Mouse (Mus musculus) limb, embryonic 11.5 days (tissue): ENCODE data around the gene Slc44a3. TPM values are rescaled to one million over a fixed set of nuclear protein-coding genes. Genes with fewer than 3 reads are reported as not detected.

ENCODE experiments used
- ATAC-seq: fragments of 200-750 bp; cut with Nextera tagmentation; 2 replicates; pipeline ENCODE4 v1.8.0; 2017; ENCODE audit warnings: low read depth; ENCODE audit not compliant: insufficient number of reproducible peaks, low FRiP score, low TSS enrichment
- DNase-seq: peaks from one replicate; pipeline ENCODE4 v3.0.0-alpha.2; 2015; ENCODE audit warnings: low spot score
- H3K27ac ChIP-seq: fragments of 300-500 bp; sonication (generic); replicated peaks from 2 replicates; pipeline ENCODE4 v1.5.1; 2014; ENCODE audit warnings: low read depth, mild to moderate bottlenecking, low read length
- H3K27me3 ChIP-seq: fragments of 300-500 bp; sonication (generic); 2 replicates; pipeline ENCODE4 v1.6.1; 2014; ENCODE audit warnings: mild to moderate bottlenecking, low read length, mixed read lengths; ENCODE audit not compliant: control insufficient read depth, insufficient read depth
- H3K36me3 ChIP-seq: fragments of 300-500 bp; sonication (generic); 2 replicates; pipeline ENCODE4 v1.6.1; 2014; ENCODE audit warnings: mild to moderate bottlenecking, low read length, moderate library complexity, mixed read lengths; ENCODE audit not compliant: control insufficient read depth, insufficient read depth
- H3K4me1 ChIP-seq: fragments of 300-500 bp; sonication (generic); 2 replicates; pipeline ENCODE4 v1.6.1; 2014; ENCODE audit warnings: low read length, mixed read lengths; ENCODE audit not compliant: control insufficient read depth, insufficient read depth
- H3K4me2 ChIP-seq: fragments of 300-500 bp; sonication (generic); 2 replicates; pipeline ENCODE4 v1.6.1; 2014; ENCODE audit warnings: low read depth, mild to moderate bottlenecking, moderate library complexity; ENCODE audit not compliant: severe bottlenecking
- H3K4me3 ChIP-seq: fragments of 300-500 bp; sonication (generic); 2 replicates; pipeline ENCODE4 v1.5.1; 2014; ENCODE audit warnings: low read depth, low read length
- H3K9ac ChIP-seq: fragments of 300-500 bp; sonication (generic); 2 replicates; pipeline ENCODE4 v1.6.1; 2014; ENCODE audit warnings: mild to moderate bottlenecking, low read length
- H3K9me3 ChIP-seq: fragments of 300-500 bp; sonication (generic); 2 replicates; pipeline ENCODE4 v1.6.1; 2016; ENCODE audit warnings: low read length; ENCODE audit not compliant: control insufficient read depth
- WGBS: fragments of 180-500 bp; shearing (Covaris S2); extraction: QIAGEN DNeasy Blood & Tissue Kit; methylation state at CpG from one replicate; pipeline ENCODE4 v1.1.7; 2014; 5-methylcytosine and 5-hydroxymethylcytosine counted together
- polyA plus RNA-seq: library from polyadenylated mRNA; unstranded; fragments of >200 nt; fragmentation: Nextera tagmentation; extraction: Ambion mirVana; gene quantifications from 2 replicates; pipeline ENCODE4 v1.2.1, GENCODE M21; 2014

The Slc44a3 gene
- polyA plus RNA-seq, 1 experiment from 2014 or later, result 0.75 TPM

DNA sequence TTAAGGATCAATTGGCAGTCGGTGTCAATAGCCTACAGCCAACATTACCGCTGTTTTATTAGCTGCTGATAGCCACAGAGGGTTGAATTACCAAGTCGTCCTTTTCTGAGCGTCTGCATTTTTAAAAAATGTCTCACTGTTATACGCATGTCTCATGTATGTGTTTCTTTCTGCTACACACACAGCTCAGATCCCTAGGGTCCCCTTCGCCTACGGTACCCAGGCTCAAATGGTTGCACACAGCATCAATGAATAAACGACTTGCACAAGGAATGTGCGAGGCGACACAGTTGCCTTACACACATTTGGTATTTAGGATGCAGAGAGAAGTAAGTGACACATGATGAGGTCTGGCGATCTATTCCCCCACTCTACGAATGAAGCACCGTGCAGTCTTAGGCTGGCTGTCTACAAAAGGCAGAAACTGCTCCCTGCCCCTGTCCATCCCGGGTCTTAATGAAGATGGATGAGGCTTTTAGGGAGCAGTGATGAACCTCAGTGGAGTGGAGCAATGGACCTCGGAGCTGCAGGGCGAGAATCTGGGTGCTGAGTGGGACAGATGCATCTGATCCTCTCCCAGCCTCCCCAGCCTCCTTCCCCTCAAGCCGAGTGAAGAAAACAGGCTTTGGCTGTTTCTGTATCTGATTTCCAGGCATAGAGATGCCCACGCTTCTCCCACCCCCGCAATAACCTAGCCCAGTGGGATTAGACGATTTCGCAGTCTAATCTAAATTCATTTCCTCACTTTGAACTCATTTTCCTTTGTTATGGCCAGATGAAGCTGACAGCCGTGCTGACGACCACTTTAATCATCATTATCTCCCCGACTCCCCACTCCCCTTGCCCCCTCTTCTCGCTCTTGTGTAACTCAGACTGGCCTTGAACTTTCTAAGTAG, 48.7 kb downstream of the Slc44a3 start:
- Histone ChIP-seq H3K27ac (no peak overlapping the region), H3K36me3 (no peaks in the 10 kb centered on the region), H3K27me3 (no peaks in the 10 kb centered on the region), H3K4me3 (no peak overlapping the region), H3K9ac (no peak overlapping the region), H3K4me1 (peaks cover 5% of the 10 kb centered on the region; the same call in 1 of the 2 replicates), H3K4me2 (no peak overlapping the region), H3K9me3 (no peaks in the 10 kb centered on the region)
- WGBS, result 37% methylated on average over 25 of the region's 25 CpGs
- ATAC-seq (no peak), DNase-seq (no peak)

DNA sequence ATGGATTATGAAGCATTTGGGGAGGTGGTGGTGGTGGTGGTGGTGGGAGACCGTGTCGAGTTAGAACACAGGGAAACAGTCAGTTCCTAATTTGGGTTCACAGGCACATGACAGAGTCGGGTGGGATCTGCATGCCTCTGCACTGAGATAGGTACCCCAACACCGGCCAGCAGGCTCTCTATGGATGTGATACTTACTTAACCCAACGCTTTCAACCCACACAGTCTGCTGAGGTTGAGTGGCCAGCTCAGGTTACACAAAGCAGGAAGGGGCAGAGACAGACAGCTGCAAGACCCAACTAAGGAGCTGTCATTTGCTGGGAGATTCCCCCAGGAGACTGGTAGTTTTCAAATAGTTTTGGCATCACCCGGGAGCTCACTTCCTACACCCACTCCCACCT, 50.6 kb downstream of the Slc44a3 start:
- Histone ChIP-seq H3K36me3 (no peaks in the 10 kb centered on the region), H3K27me3 (no peaks in the 10 kb centered on the region), H3K4me3 (no peak overlapping the region), H3K4me1 (peaks cover 5% of the 10 kb centered on the region; the same call in 1 of the 2 replicates), H3K4me2 (no peak overlapping the region), H3K9ac (no peak overlapping the region), H3K27ac (no peak overlapping the region), H3K9me3 (no peaks in the 10 kb centered on the region)
- 33% methylated on average over 6 of the region's 6 CpGs for WGBS
- DNase-seq (peak; percentile 41), ATAC-seq (no peak)

DNA sequence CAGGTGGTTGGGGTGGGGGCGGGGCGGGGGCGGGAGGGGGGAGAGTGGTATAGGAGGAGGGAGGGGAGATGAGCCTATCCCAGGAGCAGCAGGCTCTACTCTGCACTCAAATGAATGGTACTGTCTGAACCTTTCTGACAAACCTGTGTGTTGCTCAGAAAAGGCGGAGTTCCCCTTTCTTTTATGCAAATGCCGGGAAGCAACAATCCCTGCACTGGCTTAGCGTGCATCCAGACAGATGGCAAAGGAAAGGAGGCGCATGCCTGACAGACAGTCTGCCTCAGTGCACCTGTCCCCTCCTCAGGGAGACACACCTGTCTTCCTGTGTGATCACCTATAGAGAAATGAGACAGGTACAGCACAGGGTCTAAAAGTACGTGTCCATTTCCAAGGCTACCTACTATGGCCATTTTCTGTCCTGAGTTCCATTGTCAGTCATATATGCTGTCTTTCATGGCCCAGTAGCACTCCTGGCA, 51.2 kb downstream of the Slc44a3 start:
- DNase-seq (no peak), ATAC-seq (no peak)
- H3K36me3 ChIP-seq, result no peaks in the 10 kb centered on the region
- WGBS, result 64% methylated on average over 8 of the region's 8 CpGs
- no peaks in the 10 kb centered on the region for H3K9me3 ChIP-seq
- H3K4me2 ChIP-seq, result no peak overlapping the region
- H3K27me3 ChIP-seq, result no peaks in the 10 kb centered on the region
- no peak overlapping the region for H3K4me3 ChIP-seq
- H3K9ac ChIP-seq, result no peak overlapping the region
- peaks cover 5% of the 10 kb centered on the region; the same call in 1 of the 2 replicates for H3K4me1 ChIP-seq
- H3K27ac ChIP-seq, result no peak overlapping the region

DNA sequence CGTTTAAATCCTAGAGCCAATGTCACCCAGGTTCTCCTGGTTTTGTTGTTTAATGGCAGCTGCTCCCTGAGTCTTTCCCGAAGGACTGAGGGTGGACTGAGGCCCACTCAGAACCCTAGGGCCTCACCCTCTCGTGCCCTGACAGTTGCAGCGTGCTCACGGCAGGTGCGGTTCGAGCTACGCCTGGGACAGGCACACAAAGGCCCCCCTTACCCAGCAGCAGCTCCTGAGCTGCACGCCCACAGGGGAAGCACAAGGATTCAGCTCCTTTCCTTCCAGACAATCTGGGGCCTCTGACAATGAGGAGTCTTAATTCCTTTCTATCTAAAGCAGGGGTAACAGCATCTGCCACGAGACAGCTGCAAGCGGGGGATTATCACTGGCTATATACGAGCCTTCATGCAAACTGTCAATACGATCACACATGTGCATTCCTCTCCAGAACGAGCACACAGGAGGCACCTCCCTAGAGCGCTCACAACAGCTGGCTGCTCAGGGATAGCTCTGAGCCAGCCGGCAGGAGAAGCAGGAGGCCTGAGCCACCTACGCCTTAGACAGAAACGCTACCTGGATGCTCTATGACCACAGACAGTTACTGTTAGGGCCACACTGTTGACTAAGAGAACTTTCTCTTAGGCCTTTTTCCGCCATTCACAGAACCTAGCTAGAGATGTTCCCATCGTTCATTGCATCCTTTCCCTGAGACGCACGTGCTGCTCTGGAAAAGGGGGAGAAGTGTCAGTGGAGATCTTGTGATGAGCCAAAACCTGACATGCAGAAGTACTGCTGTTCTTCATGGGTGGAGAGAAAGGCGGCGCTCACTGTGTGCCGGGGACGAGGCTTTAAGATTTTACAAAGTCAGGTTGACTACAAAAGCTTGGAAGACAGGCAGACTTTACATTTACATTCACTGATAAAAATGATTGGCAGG, 51.9 kb downstream of the Slc44a3 start:
- H3K36me3 ChIP-seq, result no peaks in the 10 kb centered on the region
- H3K27me3 ChIP-seq, result no peaks in the 10 kb centered on the region
- H3K4me2 ChIP-seq, result no peak overlapping the region
- no peaks in the 10 kb centered on the region for H3K9me3 ChIP-seq
- peaks cover 5% of the 10 kb centered on the region; the same call in 1 of the 2 replicates for H3K4me1 ChIP-seq
- H3K9ac ChIP-seq, result no peak overlapping the region
- H3K4me3 ChIP-seq, result no peak overlapping the region
- ATAC-seq (peak; percentile 44; the same call in 1 of the 2 replicates), DNase-seq (no peak)
- WGBS, result 65% methylated on average over 26 of the region's 26 CpGs
- H3K27ac ChIP-seq, result 0 out of 2 replicates have a peak overlapping the region, but pooled peaks have one; percentile 17

DNA sequence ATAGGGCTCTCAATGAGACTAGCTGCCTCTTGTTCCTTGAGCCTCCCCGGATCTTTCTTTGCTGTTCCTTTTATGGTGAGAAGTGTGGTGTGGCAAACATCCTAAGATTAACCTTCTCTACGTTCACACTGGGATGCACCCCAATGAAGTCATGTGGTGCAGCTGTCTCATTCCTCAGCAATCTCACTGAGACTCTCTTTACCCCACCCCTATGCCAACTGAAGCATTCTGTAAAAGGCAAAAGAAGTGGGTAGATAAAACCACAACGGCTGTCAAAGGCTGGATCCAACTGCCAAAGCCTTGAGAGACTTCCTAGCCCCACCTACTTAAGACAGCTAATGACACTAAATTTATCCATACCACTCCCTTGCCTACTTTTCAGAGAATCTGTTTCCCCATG, 57.5 kb downstream of the Slc44a3 start:
- Histone ChIP-seq H3K36me3 (no peaks in the 10 kb centered on the region), H3K27me3 (no peaks in the 10 kb centered on the region), H3K27ac (no peak overlapping the region), H3K4me2 (no peak overlapping the region), H3K9ac (no peak overlapping the region), H3K4me1 (0 out of 2 replicates have a peak, but pooled peaks cover under 1% of the 10 kb centered on the region), H3K9me3 (no peaks in the 10 kb centered on the region), H3K4me3 (no peak overlapping the region)
- WGBS, result 80% methylated on average over 3 of the region's 3 CpGs
- ATAC-seq (no peak), DNase-seq (no peak)

DNA sequence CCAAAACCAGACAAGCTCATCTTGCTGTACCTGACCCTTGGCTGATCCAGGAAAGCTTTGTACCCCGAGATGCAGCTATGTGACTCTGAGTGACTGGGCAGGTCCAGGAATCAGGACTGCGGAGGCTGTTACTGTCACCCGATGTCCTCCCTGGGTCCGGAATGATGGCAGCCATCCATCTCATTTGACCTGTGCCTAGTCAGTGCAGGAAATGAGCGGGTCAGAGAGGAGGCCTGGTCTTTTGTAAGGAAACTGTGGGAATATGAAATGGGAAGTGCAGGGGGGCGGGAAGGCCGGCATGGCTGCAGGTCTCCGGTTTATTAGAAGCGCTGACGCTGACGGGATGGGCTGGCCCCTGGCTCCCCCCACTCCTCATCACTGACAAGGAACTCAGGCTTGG, 60.5 kb downstream of the Slc44a3 start:
- Histone ChIP-seq H3K4me2 (no peak overlapping the region), H3K27me3 (no peaks in the 10 kb centered on the region), H3K4me1 (peaks cover 10% of the 10 kb centered on the region), H3K4me3 (no peak overlapping the region), H3K36me3 (no peaks in the 10 kb centered on the region), H3K9ac (no peak overlapping the region), H3K9me3 (no peaks in the 10 kb centered on the region), H3K27ac (no peak overlapping the region)
- ATAC-seq (no peak), DNase-seq (no peak)
- 69% methylated on average over 11 of the region's 11 CpGs for WGBS

DNA sequence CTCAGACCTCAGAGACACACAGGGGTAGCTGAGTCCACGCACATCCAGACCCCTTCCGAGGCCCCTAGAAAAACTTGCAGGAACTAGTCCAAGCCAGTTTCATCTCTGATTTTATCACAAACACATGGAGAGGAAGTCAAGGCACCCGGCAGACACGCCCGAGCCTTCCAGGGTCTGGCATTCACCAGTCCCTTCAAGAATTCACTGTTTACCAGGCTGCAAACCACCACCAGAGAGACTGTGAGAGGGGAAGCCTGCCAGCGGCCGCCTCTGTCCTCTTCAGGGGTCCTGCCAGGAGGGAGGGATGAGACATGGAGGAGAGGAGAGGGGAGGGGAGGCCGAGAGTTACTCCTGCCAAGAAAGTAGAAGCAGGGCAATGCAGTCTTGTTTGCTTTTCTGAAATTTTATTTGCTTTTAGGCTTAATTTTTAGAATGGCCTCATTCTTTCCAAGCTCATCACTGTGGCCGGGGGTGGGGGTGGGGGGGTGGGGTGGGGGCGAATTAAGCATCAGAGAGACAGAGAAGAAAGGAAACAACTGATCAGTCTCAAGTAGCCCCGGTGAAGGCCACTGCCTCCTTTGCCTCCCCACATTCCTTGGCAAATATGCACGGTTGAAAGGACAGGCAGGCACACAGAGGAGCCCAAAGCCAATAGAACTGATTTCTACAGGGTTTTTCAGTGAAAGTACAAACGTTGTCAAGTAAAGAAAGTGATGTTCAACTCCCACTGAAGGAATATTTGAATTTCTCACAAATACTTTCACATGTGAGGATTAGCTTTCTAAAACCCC, 62.8 kb downstream of the Slc44a3 start:
- H3K4me1 ChIP-seq, result peaks cover 10% of the 10 kb centered on the region
- peak overlapping the region; percentile 83 for H3K27ac ChIP-seq
- 3% methylated on average over 12 of the region's 13 CpGs for WGBS
- peak overlapping the region; percentile 24; the same call in 1 of the 2 replicates for H3K4me2 ChIP-seq
- no peaks in the 10 kb centered on the region for H3K27me3 ChIP-seq
- H3K9ac ChIP-seq, result peak overlapping the region; percentile 53
- H3K36me3 ChIP-seq, result no peaks in the 10 kb centered on the region
- ATAC-seq, result peak; percentile 69
- H3K4me3 ChIP-seq, result no peak overlapping the region
- H3K9me3 ChIP-seq, result no peaks in the 10 kb centered on the region
- peak; percentile 82 for DNase-seq
